Mouse (Mus musculus) left cerebral cortex, postnatal 36 days (tissue): ENCODE data around the gene Skap2. TPM values are rescaled to one million over a fixed set of nuclear protein-coding genes. Genes with fewer than 3 reads are reported as not detected.
A peak's percentile ranks its signal among the peaks of the same experiment; 100 is the strongest.

Experiments
- DNase-seq, 2 experiments: peaks; one replicate each; pipeline ENCODE4 v3.0.0; 2021 to 2022; ENCODE audit warnings: low spot score in 2 of 2, mixed read lengths in 1 of 2
- intact Hi-C: fragments of 180-260 bp; cut with DNase I; formaldehyde crosslinking; loops from one replicate; pipeline ENCODE4 v1.15.1; 2025
- total RNA-seq, 2 experiments: library from RNA; stranded (reverse); gene quantifications; 2 replicates each; pipeline ENCODE4 v1.2.3; 2021

Gene Skap2
- total RNA-seq, 2 experiments from 2014 or later, result 8.5 to 10.5 TPM

- no peak for DNase-seq
- intact Hi-C loops, result loop anchor here (5.0 to 10.0 kb wide), 4 partner anchors 132 to 829 kb away; partner anchors contain the start of genes Evx1 and Hoxa1
Measured at GRCm38 (mm10) chr6:52006649-52007218, 5.6 kb downstream of the Skap2 start.

- peak; percentile 39 to 43 for DNase-seq
- intact Hi-C loops, result loop anchor here (5.0 to 10.0 kb wide), 4 partner anchors 131 to 829 kb away; partner anchors contain the start of genes Evx1 and Hoxa1
Measured at GRCm38 (mm10) chr6:52005963-52006648, 6.2 kb downstream of the Skap2 start.

- intact Hi-C loops, result loop anchor here (5.0 to 10.0 kb wide), 4 partner anchors 131 to 828 kb away; partner anchors contain the start of genes Evx1 and Hoxa1
- DNase-seq, result no peak
Measured at GRCm38 (mm10) chr6:52005616-52005962, 6.8 kb downstream of the Skap2 start.

- intact Hi-C loops, result loop anchor here (5.0 to 10.0 kb wide), 5 partner anchors 130 to 828 kb away; partner anchors contain the start of genes Evx1 and Hoxa1
Measured at GRCm38 (mm10) chr6:52004995-52005394, 7.4 kb downstream of the Skap2 start.

GRCm38 (mm10) chr6:52002676-52003075, 9.7 kb downstream of the Skap2 start:
- intact Hi-C loops, result loop anchor here (5.0 to 10.0 kb wide), 3 partner anchors 128 to 195 kb away; partner anchors contain the start of gene Hoxa1
- DNase-seq, result no peak

More at GRCm38 (mm10) chr6:52004995-52005394, 7.4 kb downstream of the Skap2 start:
- DNase-seq, result no peak

- no peak for DNase-seq
- intact Hi-C loops, result no loop called here
Measured at GRCm38 (mm10) chr6:51999157-51999478, 13.2 kb downstream of the Skap2 start.

- no peak for DNase-seq
- intact Hi-C loops, result no loop called here
Measured at GRCm38 (mm10) chr6:51998409-51999156, 13.8 kb downstream of the Skap2 start.

GRCm38 (mm10) chr6:51987999-51988398, 24.4 kb downstream of the Skap2 start:
- DNase-seq, result no peak
- intact Hi-C loops, result no loop called here

GRCm38 (mm10) chr6:51977638-51978037, 34.7 kb downstream of the Skap2 start:
- intact Hi-C loops, result no loop called here

GRCm38 (mm10) chr6:51975751-51976150, 36.6 kb downstream of the Skap2 start:
- intact Hi-C loops, result no loop called here
- no peak for DNase-seq

More at GRCm38 (mm10) chr6:51977638-51978037, 34.7 kb downstream of the Skap2 start:
- DNase-seq, result no peak

- DNase-seq, result no peak
- intact Hi-C loops, result no loop called here
Measured at GRCm38 (mm10) chr6:51958992-51959391, 53.4 kb downstream of the Skap2 start.

- intact Hi-C loops, result no loop called here
- DNase-seq, result no peak
Measured at GRCm38 (mm10) chr6:51956048-51956792, 56.1 kb downstream of the Skap2 start.

- no peak for DNase-seq
- intact Hi-C loops, result no loop called here
Measured at GRCm38 (mm10) chr6:51947661-51948060, 64.7 kb downstream of the Skap2 start.

GRCm38 (mm10) chr6:51944916-51945315, 67.4 kb downstream of the Skap2 start:
- intact Hi-C loops, result no loop called here
- no peak for DNase-seq

- intact Hi-C loops, result no loop called here
Measured at GRCm38 (mm10) chr6:51933998-51934397, 78.4 kb downstream of the Skap2 start.

GRCm38 (mm10) chr6:51933034-51933611, 79.2 kb downstream of the Skap2 start:
- intact Hi-C loops, result no loop called here
- DNase-seq, result no peak

More at GRCm38 (mm10) chr6:51933998-51934397, 78.4 kb downstream of the Skap2 start:
- no peak for DNase-seq

GRCm38 (mm10) chr6:51927101-51927500, 85.2 kb downstream of the Skap2 start:
- intact Hi-C loops, result no loop called here
- no peak for DNase-seq

- intact Hi-C loops, result no loop called here
- DNase-seq, result no peak
Measured at GRCm38 (mm10) chr6:51921831-51922230, 90.5 kb downstream of the Skap2 start.

GRCm38 (mm10) chr6:51908495-51908894, 103.9 kb downstream of the Skap2 start:
- intact Hi-C loops, result no loop called here

More at GRCm38 (mm10) chr6:51908495-51908894, 103.9 kb downstream of the Skap2 start:
- DNase-seq, result no peak
